Mouse (Mus musculus): ENCODE measurements around the gene Car9. TPM values are rescaled to one million over a fixed set of nuclear protein-coding genes. Genes with fewer than 3 reads are reported as not detected.
A peak's percentile ranks its signal among the peaks of the same experiment; 100 is the strongest.
"Not testable (repeated sequence)": the region's sequence is repeated elsewhere in the genome, so short reads cannot be mapped to it uniquely, and the experiment has no call there.

The Car9 gene
- polyA plus RNA-seq, 1 experiment from 2014 or later = 0.85 TPM

- DNase-seq = peak; percentile 71
- H3K4me1 ChIP-seq (replicated peaks) = peaks cover 12% of the 10 kb centered on the region
- no peak for ATAC-seq (ENCODE audit: low read depth)
- H3K27ac ChIP-seq = 0 out of 2 replicates have a peak overlapping the region, but pooled peaks have one; percentile 13
- 20% methylated on average over 7 of the region's 7 CpGs for WGBS (ENCODE audit: insufficient replicate concordance)
- peaks cover 52% of the 10 kb centered on the region for H3K36me3 ChIP-seq
- peaks cover 22% of the 10 kb centered on the region for H3K27me3 ChIP-seq
- H3K9me3 ChIP-seq (replicated peaks) = no peaks in the 10 kb centered on the region
- no peak overlapping the region for H3K4me2 ChIP-seq
- H3K4me3 ChIP-seq (replicated peaks) = no peak overlapping the region
- H3K9ac ChIP-seq = no peak overlapping the region
Measured at GRCm38 (mm10) chr4:43530581-43530980, 23.8 kb downstream of the Car9 start.

- Histone ChIP-seq H3K36me3 (peaks cover 79% of the 10 kb centered on the region), H3K4me2 (no peak overlapping the region), H3K9ac (no peak overlapping the region), H3K9me3 (replicated peaks) (no peaks in the 10 kb centered on the region), H3K4me1 (replicated peaks) (peaks cover 12% of the 10 kb centered on the region), H3K27ac (no peak overlapping the region), H3K4me3 (replicated peaks) (no peak overlapping the region), H3K27me3 (no peaks in the 10 kb centered on the region)
- 88% methylated on average over 9 of the region's 9 CpGs for WGBS (ENCODE audit: insufficient replicate concordance)
- no peak for DNase-seq
- no peak for ATAC-seq (ENCODE audit: low read depth)
Measured at GRCm38 (mm10) chr4:43533270-43533669, 26.5 kb downstream of the Car9 start.

- no peak for ATAC-seq (ENCODE audit: low read depth)
- H3K36me3 ChIP-seq = peaks cover 100% of the 10 kb centered on the region
- H3K9me3 ChIP-seq (replicated peaks) = no peaks in the 10 kb centered on the region
- no peak overlapping the region for H3K4me2 ChIP-seq
- DNase-seq = no peak
- H3K27me3 ChIP-seq = no peaks in the 10 kb centered on the region
- H3K4me1 ChIP-seq (replicated peaks) = 0 out of 2 replicates have a peak, but pooled peaks cover 4% of the 10 kb centered on the region
- H3K9ac ChIP-seq = no peak overlapping the region
- 91% methylated on average over 8 of the region's 8 CpGs for WGBS (ENCODE audit: insufficient replicate concordance)
- H3K4me3 ChIP-seq (replicated peaks) = no peak overlapping the region
- no peak overlapping the region for H3K27ac ChIP-seq
Measured at GRCm38 (mm10) chr4:43535628-43536027, 28.9 kb downstream of the Car9 start.

- H3K27ac ChIP-seq = no peak overlapping the region
- peaks cover 100% of the 10 kb centered on the region for H3K36me3 ChIP-seq
- H3K4me2 ChIP-seq = no peak overlapping the region
- H3K9ac ChIP-seq = no peak overlapping the region
- H3K4me3 ChIP-seq (replicated peaks) = no peak overlapping the region
- 0 out of 2 replicates have a peak, but pooled peaks cover under 1% of the 10 kb centered on the region for H3K4me1 ChIP-seq (replicated peaks)
- ATAC-seq (ENCODE audit: low read depth) = no peak
- H3K9me3 ChIP-seq (replicated peaks) = no peaks in the 10 kb centered on the region
- 89% methylated on average over 9 of the region's 9 CpGs for WGBS (ENCODE audit: insufficient replicate concordance)
- no peaks in the 10 kb centered on the region for H3K27me3 ChIP-seq
- DNase-seq = no peak
Measured at GRCm38 (mm10) chr4:43536031-43536430, 29.3 kb downstream of the Car9 start.

GRCm38 (mm10) chr4:43542044-43542443 lies 35.3 kb downstream of the Car9 start:
- Histone ChIP-seq H3K4me2 (no peak overlapping the region), H3K4me3 (replicated peaks) (no peak overlapping the region), H3K27me3 (no peaks in the 10 kb centered on the region), H3K4me1 (replicated peaks) (no peaks in the 10 kb centered on the region), H3K36me3 (peaks cover 100% of the 10 kb centered on the region), H3K27ac (no peak overlapping the region), H3K9me3 (replicated peaks) (no peaks in the 10 kb centered on the region), H3K9ac (no peak overlapping the region)
- DNase-seq (no peak), ATAC-seq (ENCODE audit: low read depth) (no peak)
- WGBS (ENCODE audit: insufficient replicate concordance) = 91% methylated on average over 2 of the region's 3 CpGs

- 88% methylated on average over 12 of the region's 12 CpGs for WGBS (ENCODE audit: insufficient replicate concordance)
- no peak overlapping the region for H3K9ac ChIP-seq
- H3K36me3 ChIP-seq = peaks cover 100% of the 10 kb centered on the region
- no peaks in the 10 kb centered on the region for H3K4me1 ChIP-seq (replicated peaks)
- H3K4me2 ChIP-seq = no peak overlapping the region
- no peaks in the 10 kb centered on the region for H3K9me3 ChIP-seq (replicated peaks)
- no peaks in the 10 kb centered on the region for H3K27me3 ChIP-seq
- ATAC-seq (ENCODE audit: low read depth) (no peak), DNase-seq (no peak)
- H3K4me3 ChIP-seq (replicated peaks) = no peak overlapping the region
- no peak overlapping the region for H3K27ac ChIP-seq
Measured at GRCm38 (mm10) chr4:43546375-43547047, 39.7 kb downstream of the Car9 start.

GRCm38 (mm10) chr4:43547160-43547559 lies 40.4 kb downstream of the Car9 start:
- Histone ChIP-seq H3K27me3 (no peaks in the 10 kb centered on the region), H3K36me3 (peaks cover 100% of the 10 kb centered on the region), H3K4me3 (replicated peaks) (no peak overlapping the region), H3K4me2 (no peak overlapping the region), H3K9ac (no peak overlapping the region), H3K27ac (no peak overlapping the region), H3K4me1 (replicated peaks) (no peaks in the 10 kb centered on the region), H3K9me3 (replicated peaks) (peaks cover 2% of the 10 kb centered on the region; the same call in 1 of the 2 replicates)
- ATAC-seq (ENCODE audit: low read depth) = no peak
- no peak for DNase-seq
- 82% methylated on average over 8 of the region's 8 CpGs for WGBS (ENCODE audit: insufficient replicate concordance)

- no peak overlapping the region for H3K9ac ChIP-seq
- no peak overlapping the region for H3K4me3 ChIP-seq (replicated peaks)
- no peak for ATAC-seq (ENCODE audit: low read depth)
- H3K27ac ChIP-seq = no peak overlapping the region
- H3K27me3 ChIP-seq = no peaks in the 10 kb centered on the region
- H3K4me2 ChIP-seq = no peak overlapping the region
- H3K9me3 ChIP-seq (replicated peaks) = peaks cover 5% of the 10 kb centered on the region
- no peaks in the 10 kb centered on the region for H3K4me1 ChIP-seq (replicated peaks)
- WGBS (ENCODE audit: insufficient replicate concordance) = 92% methylated on average over 12 of the region's 12 CpGs
- no peak for DNase-seq
- peaks cover 100% of the 10 kb centered on the region for H3K36me3 ChIP-seq
Measured at GRCm38 (mm10) chr4:43549055-43549454, 42.3 kb downstream of the Car9 start.

- H3K27me3 ChIP-seq; H3K9ac ChIP-seq; DNase-seq; H3K4me2 ChIP-seq; H3K4me3 ChIP-seq (replicated peaks); H3K27ac ChIP-seq; ATAC-seq (ENCODE audit: low read depth); H3K4me1 ChIP-seq (replicated peaks); H3K9me3 ChIP-seq (replicated peaks): not testable (repeated sequence)
- H3K36me3 ChIP-seq = peaks cover 100% of the 10 kb centered on the region
- 81% methylated on average over 6 of the region's 6 CpGs for WGBS (ENCODE audit: insufficient replicate concordance)
Measured at GRCm38 (mm10) chr4:43551854-43552253, 45.1 kb downstream of the Car9 start.

- ATAC-seq (ENCODE audit: low read depth) (no peak), DNase-seq (no peak)
- H3K27me3 ChIP-seq = no peaks in the 10 kb centered on the region
- 94% methylated on average over 5 of the region's 5 CpGs for WGBS (ENCODE audit: insufficient replicate concordance)
- H3K4me3 ChIP-seq (replicated peaks) = no peak overlapping the region
- H3K36me3 ChIP-seq = peaks cover 100% of the 10 kb centered on the region
- H3K4me1 ChIP-seq (replicated peaks) = peaks cover 10% of the 10 kb centered on the region
- peaks cover 5% of the 10 kb centered on the region for H3K9me3 ChIP-seq (replicated peaks)
- no peak overlapping the region for H3K9ac ChIP-seq
- H3K27ac ChIP-seq = no peak overlapping the region
- no peak overlapping the region for H3K4me2 ChIP-seq
Measured at GRCm38 (mm10) chr4:43552437-43552836, 45.7 kb downstream of the Car9 start.

GRCm38 (mm10) chr4:43553891-43554290 lies 47.1 kb downstream of the Car9 start:
- Histone ChIP-seq H3K4me3 (replicated peaks) (no peak overlapping the region), H3K27me3 (no peaks in the 10 kb centered on the region), H3K27ac (0 out of 2 replicates have a peak overlapping the region, but pooled peaks have one; percentile 6), H3K4me2 (no peak overlapping the region), H3K9ac (no peak overlapping the region), H3K9me3 (replicated peaks) (peaks cover 5% of the 10 kb centered on the region), H3K4me1 (replicated peaks) (peaks cover 24% of the 10 kb centered on the region), H3K36me3 (peaks cover 91% of the 10 kb centered on the region)
- ATAC-seq (ENCODE audit: low read depth) (no peak), DNase-seq (no peak)

- Histone ChIP-seq H3K9me3 (replicated peaks) (peaks cover 5% of the 10 kb centered on the region), H3K4me1 (replicated peaks) (peaks cover 45% of the 10 kb centered on the region), H3K36me3 (peaks cover 70% of the 10 kb centered on the region), H3K27ac (0 out of 2 replicates have a peak overlapping the region, but pooled peaks have one; percentile 43), H3K27me3 (no peaks in the 10 kb centered on the region), H3K9ac (no peak overlapping the region), H3K4me3 (replicated peaks) (no peak overlapping the region), H3K4me2 (no peak overlapping the region)
- 82% methylated on average over 7 of the region's 7 CpGs for WGBS (ENCODE audit: insufficient replicate concordance)
- DNase-seq = no peak
- ATAC-seq (ENCODE audit: low read depth) = no peak
Measured at GRCm38 (mm10) chr4:43555926-43556325, 49.2 kb downstream of the Car9 start.

All from liver, embryonic 13.5 days (tissue).